Mouse (Mus musculus): ENCODE results near the gene Nckap5. TPM values are rescaled to one million over a fixed set of nuclear protein-coding genes. Genes with fewer than 3 reads are reported as not detected.

The Nckap5 gene
- total RNA-seq, 2 experiments from 2014 or later = 0.87 to 0.97 TPM

GRCm38 (mm10) chr1:126568520-126569197 is 261.9 kb downstream of the Nckap5 start:
- no peak for DNase-seq (ENCODE audit: low spot score)

DNA sequence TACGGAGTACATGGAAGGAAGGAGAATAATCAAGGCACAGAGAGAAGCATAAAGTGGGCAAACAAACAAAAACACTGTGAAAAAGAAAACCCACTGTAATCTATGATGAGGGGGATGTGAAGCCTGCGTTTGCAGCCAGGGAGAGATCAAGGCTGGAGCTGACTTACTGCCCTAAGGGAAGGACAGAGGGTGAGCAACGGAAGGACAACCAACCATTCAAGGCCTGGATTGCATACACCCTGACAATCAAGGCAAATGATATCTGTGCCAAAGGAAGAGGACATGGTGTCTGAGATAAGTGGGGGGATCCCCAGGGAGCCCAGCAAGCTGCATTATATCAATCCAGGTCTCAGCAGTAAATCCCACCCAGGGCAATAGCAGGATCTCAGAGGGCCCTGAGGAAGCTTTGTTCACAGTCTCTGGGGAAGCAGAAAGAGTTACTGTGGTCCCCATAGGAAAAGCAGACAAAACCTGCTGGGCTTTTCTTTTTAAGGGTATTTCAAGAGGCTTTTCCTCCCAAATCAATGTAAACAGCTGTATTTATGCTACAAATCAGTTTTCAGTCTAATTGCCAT is 265.4 kb downstream of the Nckap5 start:
- no peak for DNase-seq (ENCODE audit: low spot score)

GRCm38 (mm10) chr1:126560931-126561330 is 269.7 kb downstream of the Nckap5 start:
- DNase-seq (ENCODE audit: low spot score) = no peak

DNA sequence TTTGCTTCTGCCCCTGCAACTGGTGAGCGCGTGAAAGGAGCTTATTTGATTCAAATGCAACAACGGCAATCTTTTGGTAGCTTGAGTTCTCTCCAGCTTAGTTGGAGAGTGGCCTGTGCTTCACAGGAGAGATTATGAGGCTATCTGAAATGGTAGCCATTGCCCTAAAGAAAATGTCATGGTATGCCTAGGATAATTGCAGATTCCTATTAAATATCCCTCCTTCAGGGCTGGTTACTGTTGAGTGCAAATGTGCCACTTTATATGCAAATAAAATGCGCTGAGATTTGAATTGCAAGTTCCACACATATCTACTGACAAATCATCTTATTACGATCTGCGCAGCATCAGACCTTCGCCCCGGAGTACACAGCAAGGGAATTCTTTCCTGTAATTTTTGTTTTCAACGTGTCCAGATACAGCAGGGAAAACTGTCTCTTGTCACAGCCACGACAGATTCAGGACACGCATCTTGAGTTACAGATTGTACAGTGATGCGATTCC is 272.8 kb downstream of the Nckap5 start:
- DNase-seq (ENCODE audit: low spot score) = no peak

GRCm38 (mm10) chr1:126547979-126548378 is 282.6 kb downstream of the Nckap5 start:
- DNase-seq (ENCODE audit: low spot score) = no peak

DNA sequence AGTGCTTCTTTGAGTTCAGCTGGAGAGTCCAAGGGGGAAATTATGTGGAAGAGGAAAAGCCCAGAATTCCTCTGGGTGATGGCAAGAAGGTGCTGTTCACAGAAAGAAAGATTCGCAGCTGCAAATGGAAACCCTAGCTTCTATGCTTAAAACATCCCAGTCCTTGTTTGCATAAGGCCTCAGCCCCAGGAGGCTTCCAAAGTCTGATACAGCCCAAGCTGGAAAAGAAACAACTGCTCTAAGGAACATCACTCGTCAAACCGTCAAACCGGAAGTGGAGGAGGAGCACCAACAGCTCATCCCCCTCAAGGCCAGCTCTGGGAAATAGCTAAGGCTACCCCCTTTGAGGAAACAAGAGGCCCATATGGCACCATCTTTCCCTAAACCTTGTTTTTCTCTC is 286.1 kb downstream of the Nckap5 start:
- DNase-seq (ENCODE audit: low spot score) = no peak

DNA sequence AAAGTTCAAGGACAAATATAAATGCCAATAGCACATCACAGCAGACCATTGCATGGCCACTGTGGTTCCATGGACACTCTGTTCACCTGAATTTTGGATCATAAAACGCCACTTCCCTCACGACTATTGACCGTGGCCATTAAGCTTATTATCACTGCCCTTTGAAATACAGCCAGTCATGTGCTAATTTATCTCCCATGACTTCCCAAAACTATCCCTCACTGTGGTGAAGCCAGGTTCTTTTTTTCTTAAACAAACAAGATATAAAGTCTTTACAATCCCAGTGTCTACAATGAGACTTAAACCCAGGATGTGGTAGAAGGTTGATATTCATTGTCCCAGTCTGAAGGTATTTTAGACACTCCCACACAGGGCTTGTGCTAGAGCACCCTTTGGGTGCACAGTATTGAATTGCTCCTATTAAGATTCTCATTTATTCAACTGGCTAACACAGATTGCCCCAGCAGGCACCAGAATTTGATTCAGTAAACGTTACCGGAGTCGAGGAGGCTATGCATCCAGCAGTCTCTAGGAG is 293.3 kb downstream of the Nckap5 start:
- DNase-seq (ENCODE audit: low spot score) = no peak

GRCm38 (mm10) chr1:126535527-126535926 is 295.1 kb downstream of the Nckap5 start:
- DNase-seq (ENCODE audit: low spot score) = no peak

- no peak for DNase-seq (ENCODE audit: low spot score)
These were observed 296.6 kb downstream of the Nckap5 start for GRCm38 (mm10) chr1:126534046-126534445.

DNA sequence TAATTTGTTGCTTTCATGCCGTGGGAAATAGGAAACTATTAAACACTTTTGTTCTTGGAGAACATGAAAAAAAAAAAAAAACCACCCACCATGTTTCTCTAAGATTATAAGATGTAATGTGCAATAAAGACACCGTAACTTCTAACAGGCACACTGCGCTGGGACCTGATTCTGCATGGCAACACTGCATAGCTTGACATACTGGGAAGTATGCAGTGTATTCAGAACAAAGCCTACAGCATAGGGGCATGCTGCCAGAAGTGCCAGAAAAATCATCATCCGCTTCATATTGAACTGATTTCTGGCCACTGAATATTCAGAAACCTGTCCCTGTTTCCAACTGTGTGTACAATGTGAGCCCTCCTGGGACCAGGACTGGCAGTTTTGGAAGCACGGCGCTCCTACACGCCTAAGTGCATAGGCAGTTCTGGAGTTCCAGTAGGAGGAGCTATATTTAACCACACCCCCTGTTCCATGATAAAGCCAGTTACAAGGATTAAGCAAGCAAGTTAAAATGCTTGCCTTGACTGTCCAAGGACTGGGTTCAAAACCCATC is 302.5 kb downstream of the Nckap5 start:
- no peak for DNase-seq (ENCODE audit: low spot score)

- DNase-seq (ENCODE audit: low spot score) = no peak
These were observed 312.5 kb downstream of the Nckap5 start for GRCm38 (mm10) chr1:126518067-126518466.

GRCm38 (mm10) chr1:126517427-126517826 is 313.2 kb downstream of the Nckap5 start:
- DNase-seq (ENCODE audit: low spot score) = no peak

GRCm38 (mm10) chr1:126515054-126515756 is 315.4 kb downstream of the Nckap5 start:
- DNase-seq (ENCODE audit: low spot score) = no peak

- DNase-seq (ENCODE audit: low spot score) = no peak
These were observed 318.7 kb downstream of the Nckap5 start for GRCm38 (mm10) chr1:126511835-126512445.

DNA sequence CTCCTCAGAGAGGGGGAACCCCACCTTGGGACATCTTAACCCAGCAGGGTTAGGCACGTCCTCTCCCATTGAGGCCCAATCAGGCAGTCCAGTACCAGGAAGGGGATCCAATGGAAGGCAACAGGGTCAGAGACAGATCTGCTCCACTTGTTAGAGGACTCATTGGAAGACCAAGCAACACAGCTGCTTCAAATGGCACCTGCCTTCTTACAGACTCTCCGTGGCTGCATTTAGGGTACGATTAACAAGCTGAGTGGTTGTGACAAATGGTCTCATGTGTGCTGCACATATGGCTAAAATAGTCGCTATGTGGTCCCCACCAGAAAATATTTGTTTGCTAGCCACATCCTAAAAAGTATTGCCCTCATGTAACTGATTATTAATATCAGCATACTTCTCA is 325.9 kb downstream of the Nckap5 start:
- no peak for DNase-seq (ENCODE audit: low spot score)

GRCm38 (mm10) chr1:126502741-126503140 is 327.9 kb downstream of the Nckap5 start:
- no peak for DNase-seq (ENCODE audit: low spot score)

DNA sequence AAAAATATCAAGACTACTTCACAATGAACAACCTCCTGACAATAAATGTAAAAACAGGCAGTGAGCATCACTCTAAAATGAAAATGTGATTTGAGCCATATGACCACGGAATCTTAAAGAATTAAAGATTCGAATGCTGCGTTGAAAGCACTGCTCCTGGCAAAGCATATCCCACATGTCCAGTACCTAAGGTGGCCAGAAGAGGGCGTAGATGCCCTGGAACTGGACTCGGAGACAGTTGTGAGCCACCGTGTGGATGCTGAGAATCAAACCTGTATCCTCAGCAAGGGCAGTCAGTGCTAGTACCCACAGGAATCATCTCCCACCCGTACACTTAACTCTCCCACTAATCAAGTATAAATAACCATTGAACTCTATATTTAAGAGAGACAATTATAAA is 333.9 kb downstream of the Nckap5 start:
- DNase-seq (ENCODE audit: low spot score) = no peak

DNA sequence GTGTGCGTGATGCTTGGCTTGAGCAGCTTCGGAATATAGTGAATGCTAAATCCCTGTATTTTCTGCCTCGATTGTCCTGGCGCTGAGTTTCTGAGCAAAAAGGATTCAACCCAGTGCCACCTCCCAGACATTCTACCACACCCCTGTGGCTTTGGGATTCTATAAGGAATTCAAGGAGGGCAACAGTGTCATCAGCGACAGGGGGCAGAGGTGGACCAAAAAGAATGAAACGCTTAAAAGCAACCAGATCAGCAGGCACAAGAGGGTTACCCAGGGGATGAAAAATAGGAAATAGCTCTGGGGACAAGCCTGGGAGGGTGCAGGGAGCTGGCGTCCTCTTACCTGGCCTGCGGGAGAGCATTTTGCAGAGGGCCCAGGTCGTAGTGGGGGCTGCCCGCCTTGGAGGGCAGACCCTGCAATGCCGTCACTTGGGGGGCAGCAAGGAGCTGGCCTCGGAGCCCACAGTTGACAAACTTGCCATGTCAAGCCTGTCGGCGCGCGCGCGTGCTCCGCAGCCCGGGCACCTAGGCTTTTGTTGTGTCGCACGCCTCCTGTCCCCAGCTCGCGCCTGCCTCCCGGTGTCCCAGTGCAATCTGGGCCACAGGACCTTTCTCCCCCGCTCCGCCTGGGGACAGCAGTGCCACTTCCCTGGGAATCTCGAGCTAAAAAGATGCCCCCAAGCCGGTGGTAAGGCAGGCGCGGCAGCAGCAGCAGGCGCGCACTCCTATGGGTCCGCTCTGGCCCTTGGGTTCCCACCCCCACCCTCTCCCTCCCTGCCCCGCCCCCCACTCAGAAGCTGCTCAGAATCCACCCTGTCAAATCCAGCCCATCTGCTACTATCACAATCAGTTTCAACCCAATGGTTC is 338.2 kb downstream of the Nckap5 start:
- no peak for DNase-seq (ENCODE audit: low spot score)

DNA sequence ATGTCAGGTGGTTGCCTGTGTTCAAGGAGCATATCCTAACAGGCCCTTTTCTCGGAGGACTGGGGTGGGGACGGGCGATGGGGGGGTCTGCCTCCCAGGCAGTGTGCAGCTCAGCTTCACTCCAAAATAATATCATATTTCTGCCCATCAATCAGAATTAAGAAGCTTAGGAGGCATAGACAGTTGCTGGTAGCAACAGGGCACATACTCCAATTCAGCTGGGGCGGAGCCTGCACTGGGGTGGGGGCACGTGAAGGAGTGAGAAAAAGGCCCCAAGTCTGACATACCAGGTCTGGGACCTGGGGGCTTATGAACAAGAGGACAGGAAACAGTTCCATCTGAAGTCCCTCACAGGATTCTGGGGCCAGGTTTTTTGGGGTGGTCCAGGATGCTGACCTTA is 339.2 kb downstream of the Nckap5 start:
- no peak for DNase-seq (ENCODE audit: low spot score)

DNA sequence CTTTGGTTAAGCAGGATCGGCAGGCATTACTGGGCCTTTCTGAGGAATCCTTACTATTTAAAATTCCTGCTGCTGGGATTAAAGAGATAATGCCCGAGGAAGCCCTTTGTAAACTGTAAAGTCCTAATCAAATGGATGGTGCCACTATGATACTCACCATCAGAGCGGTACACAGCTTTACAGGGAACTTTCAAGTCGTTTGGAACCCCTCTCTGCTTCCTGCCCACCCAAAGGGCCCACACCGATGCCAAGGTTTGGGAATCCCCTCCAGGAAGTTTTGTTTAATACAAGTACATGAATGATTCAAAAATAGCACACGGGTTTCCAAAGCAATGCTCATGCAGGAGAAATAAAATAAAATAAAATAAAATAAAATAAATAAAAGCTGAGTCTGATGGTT is 340.3 kb downstream of the Nckap5 start:
- DNase-seq (ENCODE audit: low spot score) = no peak

- DNase-seq (ENCODE audit: low spot score) = peak; percentile 69
These were observed 345.9 kb downstream of the Nckap5 start for GRCm38 (mm10) chr1:126484664-126485087.

Data from gastrocnemius, adult 18-20 months (tissue).